8 mouse cellular contexts compared by ENCODE assay signal in genomic region chr9:44509487-44510354, GRCm38 (mm10). TPM values are rescaled to one million over a fixed set of nuclear protein-coding genes. Genes with fewer than 3 reads are reported as not detected.
A peak's percentile ranks its signal among the peaks of the same experiment; 100 is the strongest.
DNase-seq lines count a peak whose midpoint lies in the region; ATAC-seq and TF ChIP-seq lines count a peak whose summit lies in the region.

No protein-coding gene starts in this region.

- H3K27me3 ChIP-seq in C2C12 (ENCODE audit: control insufficient read depth, insufficient read depth, insufficient read length): no peaks in the 10 kb centered on the region
- no peaks in the 10 kb centered on the region for H3K27me3 ChIP-seq in heart, embryonic 11.5 days (ENCODE audit: control insufficient read depth, insufficient read depth, low read length)
- no peaks in the 10 kb centered on the region for H3K27me3 ChIP-seq in kidney, embryonic 14.5 days (ENCODE audit: control insufficient read depth, insufficient read depth, low read length)
- 0 out of 2 replicates have a peak, but pooled peaks cover 4% of the 10 kb centered on the region for H3K27me3 ChIP-seq in liver, embryonic 12.5 days (replicated peaks)

- H3K79me3 ChIP-seq in C2C12 (ENCODE audit: low read depth): no peaks in the 10 kb centered on the region

- H3K9me3 ChIP-seq in heart, embryonic 11.5 days (replicated peaks; ENCODE audit: control insufficient read depth, low read length): no peaks in the 10 kb centered on the region
- H3K9me3 ChIP-seq in kidney, embryonic 14.5 days (ENCODE audit: control insufficient read depth, low read length): no peaks in the 10 kb centered on the region
- no peaks in the 10 kb centered on the region for H3K9me3 ChIP-seq in liver, embryonic 12.5 days (replicated peaks)

- peaks cover 33% of the 10 kb centered on the region for H3K36me3 ChIP-seq in C2C12 (ENCODE audit: control insufficient read depth, insufficient read depth)
- H3K36me3 ChIP-seq in heart, embryonic 11.5 days (ENCODE audit: control insufficient read depth, insufficient read depth, low read length): peaks cover 27% of the 10 kb centered on the region
- H3K36me3 ChIP-seq in kidney, embryonic 14.5 days (ENCODE audit: control insufficient read depth, insufficient read depth, low read length): peaks cover 44% of the 10 kb centered on the region
- peaks cover 41% of the 10 kb centered on the region for H3K36me3 ChIP-seq in liver, embryonic 12.5 days

- 8% methylated on average over 27 of the region's 27 CpGs for WGBS in heart, embryonic 11.5 days (ENCODE audit: insufficient replicate concordance)
- WGBS in kidney, embryonic 14.5 days: 16% methylated on average over 26 of the region's 27 CpGs
- 15% methylated on average over 27 of the region's 27 CpGs for WGBS in liver, embryonic 12.5 days (ENCODE audit: insufficient replicate concordance)

- peak; percentile 72 for ATAC-seq in erythroblast, adult 5-6 weeks (replicated peaks; ENCODE audit: low FRiP score, poor library complexity, severe bottlenecking)
- peak; percentile 15; the same call in 1 of the 2 replicates for ATAC-seq in heart, embryonic 11.5 days (replicated peaks; ENCODE audit: insufficient number of reproducible peaks, low FRiP score, low TSS enrichment)
- peak; percentile 24; the same call in 1 of the 2 replicates for ATAC-seq in kidney, embryonic 14.5 days (ENCODE audit: low FRiP score, low TSS enrichment)
- ATAC-seq in liver, embryonic 12.5 days: 0 out of 2 replicates have a peak, but pooled peaks have one; percentile 7
- peak; percentile 29; the same call in 1 of the 2 replicates for ATAC-seq in monocyte, adult 5-6 weeks (replicated peaks; ENCODE audit: insufficient number of reproducible peaks, low FRiP score, low TSS enrichment, poor library complexity, severe bottlenecking)

- no peak overlapping the region for H3ac ChIP-seq in C2C12 (ENCODE audit: control insufficient read depth, insufficient read length, low read depth)

- TF ChIP-seq CTCF in C2C12 (IDR thresholded peaks at IDR 0.05; ENCODE audit: control insufficient read depth, insufficient read depth, insufficient read length): peak; percentile 21

- peak; percentile 93 for DNase-seq in brain, adult 2 months (ENCODE audit: low read depth, low spot score)
- DNase-seq in spleen, postnatal 4 days (ENCODE audit: low spot score in 2 of 2): peak; percentile 82 to 91

- H3K4me2 ChIP-seq in heart, embryonic 11.5 days: peak overlapping the region; percentile 71
- peak overlapping the region; percentile 48 for H3K4me2 ChIP-seq in kidney, embryonic 14.5 days (replicated peaks; ENCODE audit: low read depth, low read length)
- H3K4me2 ChIP-seq in liver, embryonic 12.5 days: peak overlapping the region; percentile 77

- peaks cover 10% of the 10 kb centered on the region for H3K79me2 ChIP-seq in C2C12 (ENCODE audit: control insufficient read depth, insufficient read depth)

- H3K9ac ChIP-seq in heart, embryonic 11.5 days (ENCODE audit: low read depth, low read length): peak overlapping the region; percentile 58
- peak overlapping the region; percentile 31; the same call in 1 of the 2 replicates for H3K9ac ChIP-seq in kidney, embryonic 14.5 days (ENCODE audit: low read depth, low read length)
- peak overlapping the region; percentile 63 for H3K9ac ChIP-seq in liver, embryonic 12.5 days

- H3K4me1 ChIP-seq in heart, embryonic 11.5 days (ENCODE audit: control insufficient read depth, insufficient read depth, low read length): peaks cover 33% of the 10 kb centered on the region
- peaks cover 21% of the 10 kb centered on the region for H3K4me1 ChIP-seq in kidney, embryonic 14.5 days (ENCODE audit: control insufficient read depth, insufficient read depth, low read length)
- H3K4me1 ChIP-seq in liver, embryonic 12.5 days: peaks cover 54% of the 10 kb centered on the region

- peak overlapping the region; percentile 54 for H3K27ac ChIP-seq in heart, embryonic 11.5 days (ENCODE audit: low read depth, low read length)
- H3K27ac ChIP-seq in kidney, embryonic 14.5 days (ENCODE audit: low read depth, low read length): no peak overlapping the region
- peak overlapping the region; percentile 46; the same call in 1 of the 2 replicates for H3K27ac ChIP-seq in liver, embryonic 12.5 days

- no peak overlapping the region for H3K4me3 ChIP-seq in C2C12 (ENCODE audit: insufficient read depth, poor library complexity, severe bottlenecking)
- H3K4me3 ChIP-seq in heart, embryonic 11.5 days (ENCODE audit: low read depth, low read length): peak overlapping the region; percentile 40
- peak overlapping the region; percentile 28 for H3K4me3 ChIP-seq in kidney, embryonic 14.5 days (ENCODE audit: low read length)
- H3K4me3 ChIP-seq in liver, embryonic 12.5 days: peak overlapping the region; percentile 57

TF ChIP-seq in C2C12, 6 proteins besides CTCF, POLR2A, EP300 and RAD21:
- TF ChIP-seq MYOD1 (IDR thresholded peaks at IDR 0.05; ENCODE audit: control insufficient read depth, insufficient read length, low read depth) (no peak), MAX (IDR thresholded peaks at IDR 0.05) (no peak), USF1 (IDR thresholded peaks at IDR 0.05; ENCODE audit: low read depth) (no peak), FOSL1 (IDR thresholded peaks at IDR 0.05; ENCODE audit: insufficient read depth, low read length, poor library complexity, severe bottlenecking) (no peak), MYOG (IDR thresholded peaks at IDR 0.05; ENCODE audit: control insufficient read depth, extremely low read depth, insufficient read length) (no peak), CEBPB (IDR thresholded peaks at IDR 0.05; ENCODE audit: low read depth) (no peak)
TF ChIP-seq in C2C12: peak in this region for 0.

RNA-seq across cellular contexts. Expression of gene Bcl9l, which starts 27.1 kb away (rescaled TPM):
- polyA plus RNA-seq in C2C12 (2012; fragmentation: generic; extraction: Trizol): 31.4 TPM
- total RNA-seq in erythroblast, adult 5-6 weeks (2015; ENCODE audit: low replicate concordance): 0.77 and 0.84 TPM in 2 replicates
- total RNA-seq in erythroblast, adult 5-6 weeks (2017; ENCODE audit: low replicate concordance): 0.42 and 2.8 TPM in 2 replicates
- polyA plus RNA-seq in heart, embryonic 11.5 days (2014; fragmentation: Nextera tagmentation; extraction: Ambion mirVana): 8.7 and 9.3 TPM in 2 replicates
- polyA plus RNA-seq in kidney, embryonic 14.5 days (2014; fragmentation: Nextera tagmentation; extraction: Ambion mirVana): 14.5 and 14.6 TPM in 2 replicates
- polyA plus RNA-seq in liver, embryonic 12.5 days (2016; fragmentation: Nextera tagmentation; extraction: Ambion mirVana): 2.5 and 2.7 TPM in 2 replicates
- total RNA-seq in monocyte, adult 5-6 weeks (2017): 2.8 to 14.1 TPM (median 2.8 TPM) in 3 replicates

RNA-seq across cellular contexts. Expression of gene Cxcr5, which starts 52.0 kb away (rescaled TPM):
- polyA plus RNA-seq in C2C12 (2012; fragmentation: generic; extraction: Trizol): not detected
- not detected in 2 replicates for total RNA-seq in erythroblast, adult 5-6 weeks (2015; ENCODE audit: low replicate concordance)
- total RNA-seq in erythroblast, adult 5-6 weeks (2017; ENCODE audit: low replicate concordance): not detected in 2 replicates
- polyA plus RNA-seq in heart, embryonic 11.5 days (2014; fragmentation: Nextera tagmentation; extraction: Ambion mirVana): 0.06 TPM in 1 of 2 replicates, not detected in the other
- not detected in 2 replicates for polyA plus RNA-seq in kidney, embryonic 14.5 days (2014; fragmentation: Nextera tagmentation; extraction: Ambion mirVana)
- polyA plus RNA-seq in liver, embryonic 12.5 days (2016; fragmentation: Nextera tagmentation; extraction: Ambion mirVana): 0.05 TPM in 1 of 2 replicates, not detected in the other
- 13.4 to 23.0 TPM (median 17.5 TPM) in 3 replicates for total RNA-seq in monocyte, adult 5-6 weeks (2017)

RNA-seq across cellular contexts. Expression of gene Upk2, which starts 54.9 kb away (rescaled TPM):
- polyA plus RNA-seq in C2C12 (2012; fragmentation: generic; extraction: Trizol): 0.04 TPM
- total RNA-seq in erythroblast, adult 5-6 weeks (2015; ENCODE audit: low replicate concordance): not detected in 2 replicates
- total RNA-seq in erythroblast, adult 5-6 weeks (2017; ENCODE audit: low replicate concordance): not detected in 2 replicates
- 0.14 TPM in 1 of 2 replicates, not detected in the other for polyA plus RNA-seq in heart, embryonic 11.5 days (2014; fragmentation: Nextera tagmentation; extraction: Ambion mirVana)
- 0.30 and 0.39 TPM in 2 replicates for polyA plus RNA-seq in kidney, embryonic 14.5 days (2014; fragmentation: Nextera tagmentation; extraction: Ambion mirVana)
- polyA plus RNA-seq in liver, embryonic 12.5 days (2016; fragmentation: Nextera tagmentation; extraction: Ambion mirVana): not detected in 2 replicates
- not detected in 3 replicates for total RNA-seq in monocyte, adult 5-6 weeks (2017)

Comparison
In these comparisons a context has a peak if more than half of its experiments do, and no peak if none do; other contexts are left out.
1. ATAC-seq: peak in every context shown above with its lines; median percentile 72 in erythroblast, adult 5-6 weeks; 29 in monocyte, adult 5-6 weeks; 24 in kidney, embryonic 14.5 days; 15 in heart, embryonic 11.5 days; 7 in liver, embryonic 12.5 days.